Mouse (Mus musculus) midbrain, embryonic 10.5 days (tissue): ENCODE measurements at regions not wholly inside any gene's neighbourhood (a gene's known extent, or its start where the extent isn't known, plus 50 kb on each side); places are given as distances from the start of the nearest gene placed in this dataset.

Experiments used
- DNase-seq: peaks from one replicate; pipeline ENCODE4 v3.0.0-alpha.2; 2017; ENCODE audit warnings: low spot score
- H3K27ac ChIP-seq: fragments of 300-500 bp; sonication (generic); replicated peaks from 2 replicates; pipeline ENCODE4 v1.5.1; 2016; ENCODE audit warnings: mild to moderate bottlenecking
- H3K27me3 ChIP-seq: fragments of 300-500 bp; sonication (generic); 2 replicates; pipeline ENCODE4 v1.6.1; 2016; ENCODE audit warnings: low read depth, mild to moderate bottlenecking; ENCODE audit not compliant: poor library complexity, severe bottlenecking
- H3K36me3 ChIP-seq: fragments of 300-500 bp; sonication (generic); 2 replicates; pipeline ENCODE4 v1.6.1; 2016; ENCODE audit warnings: mild to moderate bottlenecking, moderate library complexity
- H3K4me1 ChIP-seq: fragments of 300-500 bp; sonication (generic); 2 replicates; pipeline ENCODE4 v1.6.1; 2016
- H3K4me3 ChIP-seq: fragments of 300-500 bp; sonication (generic); 2 replicates; pipeline ENCODE4 v1.5.1; 2016; ENCODE audit warnings: mild to moderate bottlenecking, moderate library complexity
- H3K9me3 ChIP-seq: fragments of 300-500 bp; sonication (generic); replicated peaks from 2 replicates; pipeline ENCODE4 v1.6.1; 2016; ENCODE audit warnings: mild to moderate bottlenecking
- WGBS: fragments of 180-500 bp; shearing (Covaris S2); methylation state at CpG from one replicate; pipeline ENCODE4 v1.1.7; 2016; 5-methylcytosine and 5-hydroxymethylcytosine counted together

GRCm38 (mm10) chr8:26848955-26849684 is 128.0 kb upstream of the Zfp703 start:
- Histone ChIP-seq H3K9me3 (no peaks in the 10 kb centered on the region), H3K4me1 (peaks cover 43% of the 10 kb centered on the region), H3K27me3 (no peaks in the 10 kb centered on the region), H3K4me3 (no peak overlapping the region), H3K36me3 (no peaks in the 10 kb centered on the region), H3K27ac (no peak overlapping the region)
- DNase-seq, result no peak
- 84% methylated on average over 19 of the region's 19 CpGs for WGBS

- Histone ChIP-seq H3K27me3 (no peaks in the 10 kb centered on the region), H3K4me3 (no peak overlapping the region), H3K27ac (no peak overlapping the region), H3K36me3 (no peaks in the 10 kb centered on the region), H3K9me3 (no peaks in the 10 kb centered on the region), H3K4me1 (peaks cover 23% of the 10 kb centered on the region)
- 89% methylated on average over 18 of the region's 18 CpGs for WGBS
- DNase-seq, result no peak
These were observed 125.0 kb upstream of the Zfp703 start for GRCm38 (mm10) chr8:26851871-26852800.

- Histone ChIP-seq H3K27me3 (no peaks in the 10 kb centered on the region), H3K36me3 (no peaks in the 10 kb centered on the region), H3K9me3 (no peaks in the 10 kb centered on the region), H3K27ac (no peak overlapping the region), H3K4me3 (no peak overlapping the region), H3K4me1 (peaks cover 21% of the 10 kb centered on the region)
- WGBS, result 92% methylated on average over 8 of the region's 8 CpGs
- DNase-seq, result no peak
These were observed 124.2 kb upstream of the Zfp703 start for GRCm38 (mm10) chr8:26852921-26853320.

GRCm38 (mm10) chr8:26854557-26855238 is 122.4 kb upstream of the Zfp703 start:
- no peaks in the 10 kb centered on the region for H3K9me3 ChIP-seq
- 85% methylated on average over 12 of the region's 12 CpGs for WGBS
- no peak overlapping the region for H3K4me3 ChIP-seq
- H3K36me3 ChIP-seq, result no peaks in the 10 kb centered on the region
- DNase-seq, result no peak
- H3K27me3 ChIP-seq, result no peaks in the 10 kb centered on the region
- no peak overlapping the region for H3K27ac ChIP-seq
- peaks cover 13% of the 10 kb centered on the region; the same call in 1 of the 2 replicates for H3K4me1 ChIP-seq

- no peaks in the 10 kb centered on the region for H3K27me3 ChIP-seq
- 84% methylated on average over 6 of the region's 6 CpGs for WGBS
These were observed 121.9 kb upstream of the Zfp703 start for GRCm38 (mm10) chr8:26855256-26855655.

GRCm38 (mm10) chr8:26864571-26864970 is 112.6 kb upstream of the Zfp703 start:
- peaks cover 5% of the 10 kb centered on the region; the same call in 1 of the 2 replicates for H3K9me3 ChIP-seq
- H3K4me3 ChIP-seq, result no peak overlapping the region
- H3K27me3 ChIP-seq, result no peaks in the 10 kb centered on the region
- DNase-seq, result no peak
- no peaks in the 10 kb centered on the region for H3K36me3 ChIP-seq
- no peak overlapping the region for H3K27ac ChIP-seq
- 96% methylated on average over 2 of the region's 2 CpGs for WGBS
- H3K4me1 ChIP-seq, result 0 out of 2 replicates have a peak, but pooled peaks cover 6% of the 10 kb centered on the region

More at GRCm38 (mm10) chr8:26855256-26855655, 121.9 kb upstream of the Zfp703 start:
- Histone ChIP-seq H3K9me3 (no peaks in the 10 kb centered on the region), H3K4me1 (peaks cover 13% of the 10 kb centered on the region; the same call in 1 of the 2 replicates), H3K27ac (no peak overlapping the region), H3K36me3 (no peaks in the 10 kb centered on the region), H3K4me3 (no peak overlapping the region)
- DNase-seq, result no peak

GRCm38 (mm10) chr8:26864971-26865370 is 112.2 kb upstream of the Zfp703 start:
- Histone ChIP-seq H3K27me3 (no peaks in the 10 kb centered on the region), H3K4me3 (no peak overlapping the region), H3K27ac (no peak overlapping the region), H3K9me3 (peaks cover 9% of the 10 kb centered on the region), H3K4me1 (0 out of 2 replicates have a peak, but pooled peaks cover 6% of the 10 kb centered on the region), H3K36me3 (no peaks in the 10 kb centered on the region)
- DNase-seq, result no peak
- WGBS, result 93% methylated on average over 10 of the region's 10 CpGs

- no peak overlapping the region for H3K27ac ChIP-seq
- DNase-seq, result no peak
- WGBS, result 72% methylated on average over 6 of the region's 6 CpGs
These were observed 108.8 kb upstream of the Zfp703 start for GRCm38 (mm10) chr8:26868101-26868848.

GRCm38 (mm10) chr8:26868849-26869110 is 108.3 kb upstream of the Zfp703 start:
- H3K27me3 ChIP-seq, result no peaks in the 10 kb centered on the region
- WGBS, result 79% methylated on average over 2 of the region's 2 CpGs
- no peak for DNase-seq
- H3K27ac ChIP-seq, result no peak overlapping the region
- no peak overlapping the region for H3K4me3 ChIP-seq
- 0 out of 2 replicates have a peak, but pooled peaks cover 6% of the 10 kb centered on the region for H3K4me1 ChIP-seq
- H3K9me3 ChIP-seq, result peaks cover 22% of the 10 kb centered on the region
- no peaks in the 10 kb centered on the region for H3K36me3 ChIP-seq

More at GRCm38 (mm10) chr8:26868101-26868848, 108.8 kb upstream of the Zfp703 start:
- Histone ChIP-seq H3K9me3 (peaks cover 22% of the 10 kb centered on the region), H3K27me3 (no peaks in the 10 kb centered on the region), H3K4me3 (no peak overlapping the region), H3K4me1 (0 out of 2 replicates have a peak, but pooled peaks cover 6% of the 10 kb centered on the region), H3K36me3 (no peaks in the 10 kb centered on the region)

- no peak for DNase-seq
- no peaks in the 10 kb centered on the region for H3K36me3 ChIP-seq
- peaks cover 22% of the 10 kb centered on the region for H3K9me3 ChIP-seq
- H3K4me1 ChIP-seq, result 0 out of 2 replicates have a peak, but pooled peaks cover 6% of the 10 kb centered on the region
- WGBS, result 94% methylated on average over 7 of the region's 7 CpGs
- H3K27me3 ChIP-seq, result no peaks in the 10 kb centered on the region
- H3K4me3 ChIP-seq, result no peak overlapping the region
- no peak overlapping the region for H3K27ac ChIP-seq
These were observed 105.3 kb upstream of the Zfp703 start for GRCm38 (mm10) chr8:26871838-26872237.

- WGBS, result 85% methylated on average over 3 of the region's 3 CpGs
- Histone ChIP-seq H3K4me1 (0 out of 2 replicates have a peak, but pooled peaks cover 6% of the 10 kb centered on the region), H3K27me3 (no peaks in the 10 kb centered on the region), H3K4me3 (no peak overlapping the region), H3K27ac (no peak overlapping the region), H3K36me3 (no peaks in the 10 kb centered on the region), H3K9me3 (peaks cover 22% of the 10 kb centered on the region)
- DNase-seq, result no peak
These were observed 104.7 kb upstream of the Zfp703 start for GRCm38 (mm10) chr8:26872382-26872781.

- Histone ChIP-seq H3K27ac (no peak overlapping the region), H3K4me1 (0 out of 2 replicates have a peak, but pooled peaks cover 6% of the 10 kb centered on the region), H3K4me3 (no peak overlapping the region), H3K27me3 (no peaks in the 10 kb centered on the region), H3K36me3 (no peaks in the 10 kb centered on the region), H3K9me3 (peaks cover 22% of the 10 kb centered on the region)
- no peak for DNase-seq
- 78% methylated on average over 8 of the region's 8 CpGs for WGBS
These were observed 104.3 kb upstream of the Zfp703 start for GRCm38 (mm10) chr8:26872815-26873214.
